Mouse (Mus musculus) kidney, adult 9 months (tissue): ENCODE data around the gene Nme8.

ENCODE experiments used
- DNase-seq: peaks from one replicate; pipeline ENCODE4 v3.0.0; 2022

The Nme8 gene

GRCm38 (mm10) chr13:19697790-19698189 lies at the start of gene Nme8:
Nme8 (minus strand) TSS chr13:19697794.
- DNase-seq, result no peak

DNA sequence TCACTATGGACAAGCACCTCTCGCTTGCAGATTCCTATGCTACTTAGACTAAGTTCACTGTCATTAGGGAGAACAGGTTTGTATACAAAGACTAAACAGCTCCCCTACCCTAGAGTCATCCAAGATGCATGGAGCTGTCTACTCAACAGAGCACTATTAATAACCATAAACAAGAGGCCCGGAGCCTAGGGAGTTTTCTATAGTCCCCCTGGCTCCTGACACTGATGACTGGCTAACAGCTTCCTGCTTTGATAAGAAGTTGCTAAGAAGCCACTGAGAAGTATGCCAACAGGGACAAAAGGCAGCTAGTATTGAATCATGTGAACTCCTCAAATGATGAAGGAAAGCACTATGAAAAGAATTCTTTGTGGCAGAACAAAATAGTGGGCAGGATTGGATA lies 48.1 kb upstream of the Nme8 start:
- no peak for DNase-seq

DNA sequence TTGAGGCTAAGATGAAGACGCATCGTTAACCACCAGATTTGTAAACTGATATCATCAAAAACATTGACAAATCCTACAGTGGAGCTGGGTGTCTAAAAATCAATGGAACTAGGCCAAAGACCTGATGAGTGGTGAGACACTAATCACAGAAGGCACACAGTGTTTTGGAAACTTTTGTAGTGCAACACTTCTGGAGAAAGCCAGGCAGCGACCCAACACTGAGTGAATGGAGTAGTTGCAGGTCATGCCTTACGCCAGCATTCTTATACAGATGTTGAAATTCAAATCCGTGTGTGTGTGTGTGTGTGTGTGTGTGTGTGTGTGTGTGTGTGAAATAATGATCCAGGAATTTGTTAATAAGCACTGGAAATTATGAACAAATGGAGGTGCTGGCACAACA lies 46.9 kb upstream of the Nme8 start:
- DNase-seq, result no peak

- no peak for DNase-seq
These were observed 37.0 kb upstream of the Nme8 start for GRCm38 (mm10) chr13:19734597-19734996.

- no peak for DNase-seq
These were observed 33.2 kb upstream of the Nme8 start for GRCm38 (mm10) chr13:19730826-19731225.

- peak; percentile 13 for DNase-seq
These were observed 21.4 kb upstream of the Nme8 start for GRCm38 (mm10) chr13:19718954-19719353.

- no peak for DNase-seq
These were observed 19.6 kb upstream of the Nme8 start for GRCm38 (mm10) chr13:19717201-19717600.

GRCm38 (mm10) chr13:19703806-19704205 lies 6.2 kb upstream of the Nme8 start:
- no peak for DNase-seq

GRCm38 (mm10) chr13:19701443-19702078 lies 4.0 kb upstream of the Nme8 start:
- no peak for DNase-seq

DNA sequence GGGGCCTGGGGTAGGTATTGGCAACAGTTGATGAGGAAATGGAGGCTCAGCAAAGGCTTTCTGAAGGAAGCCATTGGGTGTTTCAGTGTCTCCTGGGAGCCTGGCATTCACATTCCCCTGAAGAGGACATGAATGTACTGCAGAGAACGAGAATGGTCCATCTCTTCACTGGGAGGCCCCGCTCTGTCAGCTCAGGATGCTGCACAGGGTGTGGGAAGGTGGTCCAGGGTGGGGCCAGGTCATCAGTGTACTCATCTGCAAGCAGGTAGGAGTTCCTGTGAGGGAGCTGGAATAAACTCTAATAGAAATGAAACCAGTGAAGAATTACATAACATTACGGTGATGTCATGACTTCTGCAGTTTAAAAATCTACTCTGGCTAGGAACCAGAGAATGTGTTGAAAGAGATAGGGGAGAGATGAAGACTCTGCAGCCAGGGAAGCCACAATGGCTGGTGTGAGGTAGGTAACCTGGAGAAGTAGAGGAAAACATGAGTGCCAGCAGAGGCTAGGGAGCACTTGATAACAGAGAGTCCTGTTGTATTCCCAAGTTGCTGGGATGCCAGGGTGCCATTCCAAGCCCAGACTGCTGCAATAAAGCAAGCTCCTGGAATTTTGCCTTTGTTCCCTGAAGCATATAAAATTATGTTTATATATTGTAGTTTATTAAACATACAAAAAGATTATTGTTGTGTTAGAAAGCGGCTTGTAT lies 3.3 kb upstream of the Nme8 start:
- no peak for DNase-seq

DNA sequence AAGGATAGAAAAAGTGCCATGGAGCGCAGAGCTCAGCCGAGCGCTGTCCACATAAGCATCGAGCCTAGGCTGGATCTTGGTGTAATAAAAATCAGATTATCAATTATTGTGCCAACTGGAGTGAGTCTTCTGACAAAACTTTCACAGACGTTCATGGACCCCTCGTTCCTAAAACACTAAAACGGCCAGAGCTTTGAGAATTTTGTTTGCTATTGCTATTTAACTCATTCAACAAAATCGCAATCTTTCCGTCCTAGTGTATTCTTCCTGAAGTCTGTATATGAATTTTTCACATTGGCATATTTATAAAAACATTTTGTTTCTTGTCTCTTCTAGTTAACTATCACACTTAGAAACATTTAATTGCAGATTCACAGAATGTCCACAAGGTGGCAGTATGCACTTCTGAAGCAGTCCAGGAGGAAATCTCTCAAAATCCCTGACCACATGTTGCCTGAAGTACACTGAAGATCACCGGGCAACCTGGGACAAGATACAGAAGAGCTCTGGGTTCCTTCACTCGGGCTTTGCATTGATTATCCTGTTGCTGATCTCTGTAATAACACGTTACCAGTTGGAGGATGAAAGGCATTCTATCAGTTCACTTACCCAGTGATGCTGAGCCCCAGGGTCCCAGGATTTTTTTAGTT lies 1.1 kb upstream of the Nme8 start:
- DNase-seq, result peak; percentile 12

- DNase-seq, result no peak
These were observed 7.2 kb downstream of the Nme8 start for GRCm38 (mm10) chr13:19690417-19690816.

- DNase-seq, result no peak
These were observed 7.6 kb downstream of the Nme8 start for GRCm38 (mm10) chr13:19689971-19690370.

- DNase-seq, result peak; percentile 37
These were observed 13.6 kb downstream of the Nme8 start for GRCm38 (mm10) chr13:19684007-19684406.

DNA sequence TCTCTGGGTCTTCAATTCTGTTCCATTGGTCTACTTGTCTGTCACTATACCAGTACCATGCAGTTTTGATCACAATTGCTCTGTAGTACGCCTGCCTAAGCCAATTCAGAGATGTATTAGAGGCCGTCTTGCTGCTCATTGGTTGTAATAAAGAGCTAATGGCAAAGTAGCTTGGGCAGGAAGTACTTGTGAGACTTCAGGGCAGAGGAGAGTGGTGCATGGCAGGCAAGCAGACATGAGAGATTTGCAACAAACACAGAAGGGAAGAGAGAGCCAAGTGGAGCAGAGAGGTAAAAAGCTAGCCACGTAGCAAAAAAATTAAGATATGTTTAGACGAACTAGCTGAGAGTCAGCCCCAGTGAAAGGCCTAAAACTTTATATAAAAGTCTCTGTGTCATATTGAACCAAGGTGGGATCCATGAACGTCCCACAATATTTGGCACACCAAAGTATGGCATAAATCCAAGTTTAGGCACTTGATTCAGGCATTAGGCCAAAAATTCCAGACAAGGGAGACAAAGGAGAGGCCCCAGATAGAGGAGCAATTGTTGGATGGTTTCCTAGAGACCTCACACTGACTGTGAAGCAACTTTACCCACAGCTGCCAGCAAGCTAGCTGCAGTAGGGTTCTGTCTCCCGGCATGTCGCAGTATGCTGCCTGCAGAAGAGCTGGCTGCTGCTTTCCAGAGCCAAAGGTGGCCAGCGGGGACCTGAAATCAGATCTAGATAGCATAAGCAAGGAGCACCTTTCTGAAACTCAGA lies 14.5 kb downstream of the Nme8 start:
- DNase-seq, result no peak

GRCm38 (mm10) chr13:19674601-19675000 lies 23.0 kb downstream of the Nme8 start:
- no peak for DNase-seq

DNA sequence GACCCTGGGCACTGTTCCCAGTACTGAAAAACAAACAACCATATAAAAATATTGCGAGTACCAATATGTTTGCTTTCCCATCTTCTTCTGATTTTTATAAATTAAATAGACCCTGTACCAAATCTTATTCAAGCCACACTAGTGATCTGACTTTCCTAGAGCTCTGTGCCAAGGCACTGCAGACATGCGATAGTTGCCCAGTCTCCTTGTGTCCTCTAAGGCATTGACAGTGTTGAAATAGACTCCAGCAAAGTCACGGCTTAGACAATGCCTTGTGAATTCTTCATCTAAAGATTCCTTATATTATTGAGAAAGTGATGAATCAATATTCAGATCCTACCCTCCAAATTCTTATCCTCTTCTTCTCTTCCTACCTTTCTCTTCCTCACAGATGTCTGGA lies 23.6 kb downstream of the Nme8 start:
- no peak for DNase-seq

- DNase-seq, result no peak
These were observed 29.0 kb downstream of the Nme8 start for GRCm38 (mm10) chr13:19668355-19669140.

- no peak for DNase-seq
These were observed 45.2 kb downstream of the Nme8 start for GRCm38 (mm10) chr13:19652405-19652804.

DNA sequence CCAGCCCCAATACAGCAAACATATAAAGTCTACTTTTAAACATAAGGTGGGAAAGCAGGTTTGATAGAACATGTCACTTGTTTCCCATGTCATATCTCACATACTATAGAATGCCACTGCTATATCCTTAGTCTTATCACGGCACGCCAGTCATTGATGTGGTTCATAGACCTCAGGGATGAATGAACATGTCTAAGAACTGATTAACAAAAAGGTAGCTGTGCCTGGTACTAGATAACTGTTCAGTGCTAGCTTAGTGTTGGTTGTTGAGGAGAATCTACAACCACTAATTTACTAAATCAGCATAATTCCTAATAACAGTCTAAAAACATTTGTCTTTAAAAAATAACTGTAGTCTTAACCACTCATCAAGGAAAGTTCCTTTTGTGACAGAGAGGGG lies 47.8 kb downstream of the Nme8 start:
- DNase-seq, result no peak

- DNase-seq, result peak; percentile 11
These were observed 53.4 kb downstream of the Nme8 start for GRCm38 (mm10) chr13:19644225-19644624.

DNA sequence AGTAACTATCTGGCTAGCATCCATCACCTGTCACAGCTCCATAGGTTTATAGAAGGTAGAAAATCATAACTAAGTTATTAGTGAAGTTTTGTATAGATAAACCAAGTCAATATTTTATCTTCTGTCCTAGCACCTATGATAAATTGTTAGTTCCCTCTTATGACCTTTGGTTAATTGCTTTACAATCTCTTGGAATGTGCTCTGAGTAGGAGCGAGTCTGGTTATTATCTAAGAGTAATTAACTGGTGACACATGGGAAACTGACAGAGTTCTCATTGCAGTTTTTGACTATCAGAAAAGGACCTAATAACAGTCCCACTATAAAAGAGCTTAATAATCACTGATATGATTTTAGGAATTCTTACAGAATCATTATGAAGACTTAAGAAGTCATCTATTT lies 54.1 kb downstream of the Nme8 start:
- DNase-seq, result no peak
